Mouse (Mus musculus): ENCODE measurements around the gene Srcin1.
A peak's percentile ranks its signal among the peaks of the same experiment; 100 is the strongest.

Gene Srcin1

DNA sequence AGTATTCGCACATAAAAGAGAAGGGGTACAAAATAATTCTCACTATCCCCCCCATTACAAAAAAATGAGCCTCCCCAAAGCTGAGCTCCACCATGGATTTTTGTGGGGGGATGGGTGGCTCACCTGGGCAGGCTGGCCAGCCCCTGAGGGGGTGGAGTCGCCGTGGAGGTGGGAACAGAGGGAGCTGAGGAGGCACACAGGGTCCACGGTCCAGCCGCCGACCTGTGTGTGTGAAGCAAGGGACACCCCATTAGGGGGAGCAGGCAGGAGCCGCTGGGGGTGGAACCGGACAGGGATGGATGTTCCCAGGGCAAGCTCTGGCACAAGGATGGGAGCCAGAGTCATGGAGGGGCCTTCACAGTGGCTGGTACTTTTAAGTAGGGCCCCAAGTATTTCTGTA is 27.2 kb downstream of the Srcin1 start:
- DNase-seq = no peak

GRCm38 (mm10) chr11:97547957-97548706 is 27.9 kb downstream of the Srcin1 start:
- DNase-seq = no peak

DNA sequence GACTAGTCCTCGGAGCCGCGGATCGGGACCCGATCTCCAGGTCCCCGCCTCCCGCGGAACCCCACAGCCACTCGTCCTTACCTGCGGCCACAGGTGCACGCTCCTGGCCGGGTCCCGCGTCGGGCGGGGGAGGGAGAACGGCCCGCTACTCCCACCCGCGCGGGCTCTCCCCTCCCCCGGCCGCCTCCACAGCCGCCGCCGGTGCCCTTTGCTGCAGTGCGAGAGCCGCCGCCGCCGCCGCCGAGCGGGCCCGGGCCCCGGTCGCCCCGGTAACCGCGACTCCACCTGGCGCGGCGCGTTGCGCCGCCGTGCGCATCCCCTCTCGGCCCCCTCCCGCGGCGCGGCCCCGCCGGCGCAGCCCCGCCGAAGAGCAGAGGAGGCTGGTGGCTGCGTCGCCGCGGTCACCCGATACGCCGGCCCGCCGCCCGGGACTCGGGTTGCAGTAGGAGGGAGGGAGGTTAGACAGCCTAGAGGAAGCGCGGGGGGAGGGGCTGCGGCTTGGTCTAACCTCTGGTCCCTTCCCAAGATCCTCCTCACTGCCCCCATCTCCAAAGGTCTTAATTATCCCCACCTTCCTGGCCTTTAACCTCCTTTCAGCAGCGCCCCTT is 29.1 kb downstream of the Srcin1 start:
- DNase-seq = peak; percentile 82

- no peak for DNase-seq
These were observed 30.0 kb downstream of the Srcin1 start for GRCm38 (mm10) chr11:97545808-97546560.

DNA sequence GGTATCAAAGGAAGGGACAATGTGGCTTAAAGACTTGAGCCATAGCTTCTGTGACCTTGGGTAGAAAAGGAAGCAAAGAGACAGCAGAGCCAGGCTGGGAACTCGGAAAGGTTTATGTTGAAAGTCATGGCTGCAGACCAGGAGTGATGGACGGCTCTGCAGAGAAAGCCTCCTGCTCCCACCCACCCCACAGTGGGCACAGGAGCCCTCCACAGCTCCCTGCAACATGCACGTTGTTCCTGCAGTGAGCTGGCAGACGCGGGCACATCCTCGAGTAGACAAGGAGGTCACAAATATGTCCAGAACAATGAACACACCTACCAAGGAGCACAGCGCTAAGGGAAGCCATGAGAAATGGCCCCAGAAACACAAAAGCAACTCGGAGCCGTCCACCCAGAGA is 32.1 kb downstream of the Srcin1 start:
- no peak for DNase-seq

- DNase-seq = peak; percentile 59
These were observed 32.7 kb downstream of the Srcin1 start for GRCm38 (mm10) chr11:97543181-97543733.

DNA sequence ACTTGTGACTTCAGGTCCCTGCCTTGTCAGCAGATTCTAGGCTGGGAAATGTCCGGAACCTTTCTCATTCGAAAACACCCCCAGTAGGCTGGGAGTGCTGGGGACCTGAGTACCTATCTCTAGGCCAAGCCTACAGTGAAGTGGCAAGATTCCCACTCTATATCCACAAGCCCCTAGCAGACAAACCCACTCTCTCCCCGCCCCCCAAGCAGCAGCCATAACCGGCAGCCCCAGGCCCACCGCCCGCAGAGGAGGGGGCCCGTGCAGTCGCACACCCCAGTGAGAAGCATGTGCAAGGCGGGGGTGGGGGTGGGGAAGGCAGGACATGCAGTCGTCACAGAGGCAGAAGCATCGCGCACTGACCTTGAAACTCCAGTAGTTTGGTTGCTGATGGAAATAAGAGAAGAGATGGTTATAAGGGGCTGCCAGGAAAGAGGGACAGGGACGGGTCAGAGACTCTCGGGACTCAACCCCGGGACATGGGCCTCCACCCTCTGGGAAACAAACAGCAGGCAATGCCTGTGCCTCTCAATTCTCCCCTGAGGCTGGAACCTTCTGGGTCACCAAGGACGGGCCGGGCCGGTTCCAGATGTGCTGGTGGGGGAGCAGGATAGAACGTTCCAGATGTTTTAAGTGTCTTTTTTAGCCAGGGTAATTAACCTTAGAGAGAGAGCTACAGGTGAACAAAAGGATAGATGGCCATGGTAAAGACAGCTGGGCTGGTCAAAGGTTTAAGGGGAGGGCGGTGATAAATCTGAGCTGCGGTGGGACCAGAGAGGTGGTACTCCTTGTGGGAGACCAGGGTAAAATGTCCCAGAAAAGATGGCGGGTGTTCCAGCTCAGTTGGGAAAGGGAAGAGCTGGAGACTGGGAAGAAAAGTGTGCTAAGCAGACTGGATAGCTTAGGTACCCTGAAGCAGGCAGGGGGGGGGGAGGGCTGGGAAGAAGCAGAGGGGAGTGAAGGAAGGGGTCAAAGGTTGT is 33.5 kb downstream of the Srcin1 start:
- DNase-seq = no peak

DNA sequence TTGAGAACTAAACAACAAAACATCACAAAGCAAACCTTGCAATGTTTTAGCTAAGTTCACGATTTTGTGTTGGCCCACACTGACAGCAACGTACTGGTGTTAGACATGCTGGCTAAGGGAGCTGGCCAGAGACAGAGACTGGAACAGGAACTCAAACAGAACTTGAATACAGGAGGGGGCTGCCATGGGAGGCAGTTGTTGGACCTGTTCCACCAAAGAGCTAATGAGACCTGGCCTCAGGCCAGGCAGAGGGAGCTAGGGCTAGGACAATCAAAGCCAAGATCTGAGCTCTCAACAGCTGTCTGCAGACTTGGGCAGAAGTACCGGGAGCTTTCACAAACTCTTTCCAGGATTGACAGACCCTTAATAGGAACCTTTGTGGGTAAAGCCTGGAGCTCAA is 35.4 kb downstream of the Srcin1 start:
- DNase-seq = peak; percentile 88

- no peak for DNase-seq
These were observed 35.9 kb downstream of the Srcin1 start for GRCm38 (mm10) chr11:97540136-97540535.

GRCm38 (mm10) chr11:97539622-97540021 is 36.4 kb downstream of the Srcin1 start:
- peak; percentile 48 for DNase-seq

DNA sequence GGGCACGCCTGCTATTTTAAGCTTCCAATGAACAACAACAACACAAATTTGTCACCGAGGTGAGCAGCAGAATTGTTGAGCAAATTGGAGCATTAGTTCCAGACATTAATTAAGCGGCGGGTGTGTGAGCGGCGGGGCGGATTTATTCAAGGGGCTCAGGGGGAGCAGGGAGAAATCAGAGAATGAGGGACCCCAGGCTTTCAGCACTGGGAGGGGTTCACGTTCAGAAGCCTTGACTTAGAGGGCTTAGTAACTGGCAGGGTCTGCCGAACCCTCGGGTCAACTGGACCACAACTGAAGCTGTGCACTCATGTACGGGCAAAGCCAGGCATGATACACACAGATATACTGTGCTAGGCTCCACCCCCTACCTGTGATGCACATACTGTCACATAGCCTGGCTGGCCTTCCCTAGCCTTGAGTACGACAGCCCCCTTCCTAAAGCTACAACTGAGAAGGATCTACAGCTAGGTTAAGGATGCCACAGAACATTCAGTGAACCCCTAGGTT is 38.4 kb downstream of the Srcin1 start:
- no peak for DNase-seq

DNA sequence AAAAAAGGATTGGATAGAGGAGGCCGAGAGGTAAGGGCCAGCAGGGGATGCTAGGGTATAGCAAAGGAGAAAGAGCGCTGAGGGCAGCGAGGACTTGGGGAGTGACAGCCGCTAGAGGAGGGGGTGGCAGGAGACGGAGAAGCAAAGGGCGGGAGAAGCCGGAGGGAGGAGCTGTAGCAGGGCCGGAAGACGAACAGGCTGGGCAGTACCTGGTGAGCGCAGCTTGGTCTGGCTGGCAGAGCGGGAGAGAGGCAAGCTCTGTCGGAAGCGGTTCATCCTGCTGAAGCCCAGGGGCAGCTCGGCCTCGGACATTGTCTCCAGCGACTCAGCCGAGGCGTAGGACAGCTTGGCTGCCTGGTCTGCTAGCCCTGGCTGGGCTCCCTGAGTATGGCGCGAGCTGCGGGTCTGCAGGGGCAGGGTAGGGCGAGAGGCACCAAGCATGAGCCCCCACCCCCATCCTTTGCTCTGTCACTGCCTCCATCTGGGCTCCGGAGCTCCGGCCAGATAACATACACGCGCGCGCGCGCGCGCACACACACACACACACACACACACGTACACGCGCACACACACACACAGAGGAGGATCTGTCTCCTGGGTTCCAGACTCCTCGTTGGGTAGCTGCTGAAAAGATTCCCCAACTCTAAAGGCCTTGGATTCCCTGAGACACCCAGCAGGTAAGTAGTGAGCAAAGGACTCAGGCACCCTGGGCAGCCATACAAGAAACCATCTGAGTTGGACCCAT is 39.0 kb downstream of the Srcin1 start:
- DNase-seq = peak; percentile 72

- DNase-seq = no peak
These were observed 39.8 kb downstream of the Srcin1 start for GRCm38 (mm10) chr11:97536083-97536747.

DNA sequence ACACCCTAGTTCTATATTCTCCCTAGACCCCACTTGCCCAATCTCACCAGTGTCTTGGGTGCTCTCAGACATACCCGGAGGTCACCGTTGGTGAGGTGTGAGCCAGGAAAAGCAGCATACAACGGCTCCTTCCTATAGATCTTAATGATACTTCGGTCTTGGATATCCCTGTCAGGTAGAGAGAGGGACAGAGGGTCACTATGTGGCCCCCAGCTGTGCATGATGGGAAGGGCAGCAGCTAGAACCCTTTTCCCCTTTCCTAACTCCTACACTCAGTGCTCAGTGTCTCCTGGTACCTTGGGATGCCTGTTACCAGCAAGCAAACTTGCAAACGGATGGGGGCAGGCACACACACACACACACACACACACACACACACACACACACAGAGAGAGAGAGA is 40.3 kb downstream of the Srcin1 start:
- no peak for DNase-seq

GRCm38 (mm10) chr11:97535308-97535630 is 40.7 kb downstream of the Srcin1 start:
- DNase-seq = no peak

- DNase-seq = peak; percentile 44
These were observed 41.3 kb downstream of the Srcin1 start for GRCm38 (mm10) chr11:97534442-97535307.

- no peak for DNase-seq
These were observed 42.3 kb downstream of the Srcin1 start for GRCm38 (mm10) chr11:97533653-97534052.

- DNase-seq = peak; percentile 69
These were observed 42.9 kb downstream of the Srcin1 start for GRCm38 (mm10) chr11:97532950-97533582.

DNA sequence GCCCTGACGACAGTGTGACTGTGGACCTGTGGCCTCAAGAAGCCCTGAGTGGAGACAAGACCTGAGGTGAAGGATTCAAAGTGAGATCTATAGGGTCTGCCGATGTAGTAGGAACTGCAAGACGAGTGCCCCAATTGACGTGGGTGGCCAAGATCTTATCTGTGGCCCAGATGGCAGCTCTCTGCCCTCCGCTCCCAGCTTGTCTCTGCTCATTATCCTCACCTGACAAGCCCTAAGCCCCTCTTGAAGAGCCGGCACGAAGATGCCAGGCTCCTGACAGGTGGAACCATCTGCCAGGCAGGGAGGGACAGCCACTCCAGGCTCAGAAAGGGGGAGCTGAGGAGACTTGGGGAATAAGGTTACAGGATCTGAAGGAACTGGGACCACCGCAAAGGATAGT is 43.6 kb downstream of the Srcin1 start:
- DNase-seq = peak; percentile 81

Data from retina, postnatal 1 day (tissue).